Mouse (Mus musculus) small intestine, adult 2 months (tissue): ENCODE results near the gene Hrk. TPM values are rescaled to one million over a fixed set of nuclear protein-coding genes. Genes with fewer than 3 reads are reported as not detected.

Source experiments
- H3K27ac ChIP-seq: fragments of 200-500 bp; 2 replicates; pipeline ENCODE4 v1.5.1; 2012; ENCODE audit warnings: low read depth, low read length, control low read depth, inconsistent platforms; ENCODE audit not compliant: insufficient read depth
- H3K27me3 ChIP-seq: fragments of 200-500 bp; 2 replicates; pipeline ENCODE4 v1.6.1; 2012; ENCODE audit warnings: mild to moderate bottlenecking, moderate library complexity, low read length, inconsistent platforms; ENCODE audit not compliant: control insufficient read depth, insufficient read depth
- H3K36me3 ChIP-seq: fragments of 200-500 bp; 2 replicates; pipeline ENCODE4 v1.6.1; 2012; ENCODE audit warnings: mild to moderate bottlenecking, low read length, control low read depth, inconsistent platforms; ENCODE audit not compliant: control insufficient read depth, insufficient read depth
- H3K4me1 ChIP-seq: fragments of 200-500 bp; 2 replicates; pipeline ENCODE4 v1.6.1; 2012; ENCODE audit warnings: low read length, inconsistent platforms, mixed read lengths; ENCODE audit not compliant: control insufficient read depth, insufficient read depth, insufficient read length
- H3K4me3 ChIP-seq: fragments of 200-500 bp; 2 replicates; pipeline ENCODE4 v1.5.1; 2012; ENCODE audit warnings: low read depth, mild to moderate bottlenecking, control low read depth, inconsistent platforms, low read length, moderate library complexity
- CTCF ChIP-seq: fragments of 200-500 bp; IDR thresholded peaks from 2 replicates; pipeline ENCODE4 v1.5.1; 2012; ENCODE audit warnings: low read depth, mild to moderate bottlenecking, control low read depth, inconsistent platforms, low read length, moderate library complexity, mixed read lengths; ENCODE audit not compliant: insufficient replicate concordance, insufficient read length; ENCODE audit errors: extremely low read depth
- POLR2A ChIP-seq: fragments of 200-500 bp; IDR thresholded peaks from 2 replicates; pipeline ENCODE4 v1.6.1; 2012; ENCODE audit warnings: low read depth, mild to moderate bottlenecking, control low read depth, inconsistent platforms, low read length, moderate library complexity
- whole genome bisulfite sequencing: fragments of 180-500 bp; shearing (Covaris S2); methylation state at CpG from one replicate; pipeline ENCODE4 v1.1.7; 2018; 5-methylcytosine and 5-hydroxymethylcytosine counted together
- polyA plus RNA-seq: library from polyadenylated mRNA; depleted of rRNA; stranded (reverse); fragments of >200 nt; gene quantifications from 2 replicates; pipeline ENCODE4 v1.2.3, GENCODE M21; 2012

The Hrk gene
- polyA plus RNA-seq, 1 experiment, result not detected

- Histone ChIP-seq H3K4me1 (no peaks in the 10 kb centered on the region), H3K27ac (no peak overlapping the region), H3K36me3 (peaks cover 17% of the 10 kb centered on the region; the same call in 1 of the 2 replicates), H3K27me3 (no peaks in the 10 kb centered on the region), H3K4me3 (no peak overlapping the region)
- 78% methylated on average over 6 of the region's 6 CpGs for whole genome bisulfite sequencing
- TF ChIP-seq CTCF, result no peak
- no peak for TF ChIP-seq POLR2A
Measured at GRCm38 (mm10) chr5:118128208-118128607, 36.2 kb upstream of the Hrk start.

GRCm38 (mm10) chr5:118128651-118129050, 35.8 kb upstream of the Hrk start:
- Histone ChIP-seq H3K4me1 (no peaks in the 10 kb centered on the region), H3K4me3 (no peak overlapping the region), H3K27ac (no peak overlapping the region), H3K36me3 (peaks cover 17% of the 10 kb centered on the region; the same call in 1 of the 2 replicates), H3K27me3 (no peaks in the 10 kb centered on the region)
- TF ChIP-seq CTCF (no peak), POLR2A (no peak)
- 85% methylated on average over 9 of the region's 9 CpGs for WGBS

DNA sequence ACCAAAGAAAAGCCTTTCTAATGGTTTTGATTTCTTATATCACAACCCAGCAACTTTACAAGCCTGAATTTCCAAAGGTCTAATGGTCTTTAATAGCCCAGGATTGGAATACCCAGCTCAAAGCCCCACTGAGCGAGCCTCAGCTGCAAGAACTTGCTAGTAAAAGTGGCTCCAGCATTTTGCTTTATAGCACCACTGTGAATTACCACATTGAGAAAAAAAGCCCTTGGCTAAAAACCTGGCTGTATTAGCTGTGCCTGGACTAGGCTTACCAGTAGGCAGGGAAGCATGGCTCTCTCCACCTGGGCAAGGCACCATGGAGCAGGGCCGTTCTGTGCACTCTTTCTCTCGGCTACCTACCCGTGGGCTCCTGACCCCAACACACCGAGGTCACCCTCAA, 28.1 kb upstream of the Hrk start:
- WGBS, result 83% methylated on average over 5 of the region's 5 CpGs
- peaks cover 12% of the 10 kb centered on the region; the same call in 1 of the 2 replicates for H3K36me3 ChIP-seq

GRCm38 (mm10) chr5:118139630-118140029, 24.8 kb upstream of the Hrk start:
- Histone ChIP-seq H3K36me3 (peaks cover 19% of the 10 kb centered on the region), H3K4me1 (no peaks in the 10 kb centered on the region), H3K27me3 (no peaks in the 10 kb centered on the region), H3K4me3 (no peak overlapping the region), H3K27ac (no peak overlapping the region)
- 88% methylated on average over 8 of the region's 8 CpGs for WGBS
- TF ChIP-seq CTCF, result no peak
- TF ChIP-seq POLR2A, result no peak

More for the DNA sequence above, 28.1 kb upstream of the Hrk start:
- Histone ChIP-seq H3K27ac (no peak overlapping the region), H3K4me3 (no peak overlapping the region), H3K4me1 (no peaks in the 10 kb centered on the region), H3K27me3 (no peaks in the 10 kb centered on the region)
- TF ChIP-seq CTCF (no peak), POLR2A (no peak)

DNA sequence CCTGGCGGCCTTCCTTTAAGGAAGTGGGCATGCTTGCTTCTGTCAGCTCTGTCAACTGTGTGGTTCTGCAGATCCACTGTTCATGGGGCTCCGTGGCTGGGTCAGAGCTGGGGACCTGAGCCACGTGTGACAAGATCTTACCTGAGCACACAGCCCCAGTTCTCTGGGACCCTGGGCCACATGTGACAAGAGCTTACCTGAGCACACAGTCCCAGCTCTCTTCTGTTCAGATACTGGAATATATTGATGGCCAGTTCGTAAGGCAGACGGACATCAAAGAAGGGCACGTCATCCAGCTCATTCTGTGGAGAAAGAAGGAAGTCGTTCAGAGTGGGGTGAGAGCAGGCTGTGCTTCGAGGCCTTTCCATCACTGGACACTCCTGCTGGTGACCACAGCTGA, 22.0 kb upstream of the Hrk start:
- WGBS, result 91% methylated on average over 8 of the region's 8 CpGs
- TF ChIP-seq CTCF (no peak), POLR2A (no peak)
- H3K27ac ChIP-seq, result no peak overlapping the region

GRCm38 (mm10) chr5:118143211-118144026, 21.0 kb upstream of the Hrk start:
- TF ChIP-seq POLR2A (no peak), CTCF (no peak)
- WGBS, result 70% methylated on average over 12 of the region's 12 CpGs
- peaks cover 18% of the 10 kb centered on the region for H3K36me3 ChIP-seq
- H3K4me1 ChIP-seq, result 0 out of 2 replicates have a peak, but pooled peaks cover 4% of the 10 kb centered on the region
- H3K27me3 ChIP-seq, result no peaks in the 10 kb centered on the region
- H3K27ac ChIP-seq, result no peak overlapping the region
- H3K4me3 ChIP-seq, result no peak overlapping the region

More for the DNA sequence above, 22.0 kb upstream of the Hrk start:
- no peaks in the 10 kb centered on the region for H3K27me3 ChIP-seq
- H3K4me3 ChIP-seq, result no peak overlapping the region
- H3K4me1 ChIP-seq, result 0 out of 2 replicates have a peak, but pooled peaks cover 4% of the 10 kb centered on the region
- H3K36me3 ChIP-seq, result peaks cover 18% of the 10 kb centered on the region

DNA sequence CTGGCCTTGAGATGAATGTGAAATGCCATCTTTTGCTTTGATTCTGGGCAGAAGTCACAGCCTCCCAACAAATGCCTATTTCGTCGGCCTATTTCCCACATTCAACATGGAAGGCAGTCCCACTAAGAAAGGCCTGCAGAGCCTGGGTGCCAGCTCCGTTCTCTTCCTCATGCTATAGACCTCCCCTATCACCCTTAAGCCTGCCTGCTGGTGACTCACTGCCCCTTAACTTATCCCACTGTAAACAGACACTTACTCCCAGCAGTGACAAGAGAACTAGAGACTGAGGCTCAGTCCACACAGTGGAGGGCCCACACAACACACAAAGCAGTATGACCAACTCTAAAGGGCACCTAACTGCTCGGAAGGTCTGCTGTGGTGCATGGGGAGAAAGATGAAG, 20.1 kb upstream of the Hrk start:
- no peaks in the 10 kb centered on the region for H3K27me3 ChIP-seq
- TF ChIP-seq CTCF (no peak), POLR2A (no peak)
- no peak overlapping the region for H3K4me3 ChIP-seq
- H3K27ac ChIP-seq, result no peak overlapping the region
- 84% methylated on average over 4 of the region's 4 CpGs for WGBS
- 0 out of 2 replicates have a peak, but pooled peaks cover 4% of the 10 kb centered on the region for H3K4me1 ChIP-seq
- H3K36me3 ChIP-seq, result peaks cover 14% of the 10 kb centered on the region
